Mouse (Mus musculus) E14TG2a.4 (cell line): ENCODE results near the gene Coa7.

Source experiments
- CTCF ChIP-seq: conservative IDR thresholded peaks from 2 replicates; pipeline ENCODE4 v1.5.1; 2014; ENCODE audit warnings: low read length
- NANOG ChIP-seq: IDR thresholded peaks from 2 replicates; pipeline ENCODE4 v1.6.1; 2014; ENCODE audit warnings: borderline replicate concordance, low read length, mixed read lengths
- POU5F1 ChIP-seq: IDR thresholded peaks from 2 replicates; pipeline ENCODE4 v1.6.1; 2014; ENCODE audit warnings: low read length, borderline replicate concordance

DNA sequence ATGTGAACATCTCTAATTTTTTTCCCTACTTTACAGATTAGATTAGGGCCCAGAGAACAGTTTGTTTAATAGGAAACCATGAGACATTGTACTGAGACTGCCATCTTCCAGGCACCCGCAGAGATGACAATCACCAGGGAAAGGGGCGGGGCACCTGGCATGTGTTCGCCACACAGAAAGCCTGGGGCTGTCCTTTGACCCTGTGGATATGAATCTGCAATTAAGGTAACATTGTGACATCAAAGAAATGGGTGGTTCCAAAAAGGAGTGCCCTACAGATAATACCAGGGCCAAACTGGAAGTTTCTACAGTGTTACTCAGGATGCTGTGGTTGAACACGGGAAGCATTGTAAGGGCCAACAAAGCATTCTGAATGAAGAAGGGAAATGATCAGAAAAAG, 42.5 kb downstream of the Coa7 start:
- TF ChIP-seq CTCF (no peak), NANOG (no peak), POU5F1 (no peak)
